Mouse (Mus musculus) liver, embryonic 13.5 days (tissue): Measurements from ENCODE around the gene Nedd9. TPM values are rescaled to one million over a fixed set of nuclear protein-coding genes. Genes with fewer than 3 reads are reported as not detected.
A peak's percentile ranks its signal among the peaks of the same experiment; 100 is the strongest.

Experiments
- ATAC-seq: fragments of 200-750 bp; cut with Nextera tagmentation; 2 replicates; pipeline ENCODE4 v1.8.0; 2017; ENCODE audit warnings: low read depth, mild to moderate bottlenecking, moderate number of reproducible peaks, moderate library complexity
- DNase-seq: peaks from one replicate; pipeline ENCODE4 v3.0.0; 2022
- H3K27ac ChIP-seq: fragments of 300-500 bp; sonication (generic); 2 replicates; pipeline ENCODE4 v1.5.1; 2015; ENCODE audit warnings: moderate library complexity, mild to moderate bottlenecking, inconsistent platforms
- H3K27me3 ChIP-seq: fragments of 300-500 bp; sonication (generic); 2 replicates; pipeline ENCODE4 v1.6.1; 2015; ENCODE audit warnings: mild to moderate bottlenecking, inconsistent platforms
- H3K36me3 ChIP-seq: fragments of 300-500 bp; sonication (generic); 2 replicates; pipeline ENCODE4 v1.6.1; 2015; ENCODE audit warnings: mild to moderate bottlenecking, inconsistent platforms
- H3K4me1 ChIP-seq: fragments of 300-500 bp; sonication (generic); replicated peaks from 2 replicates; pipeline ENCODE4 v1.6.1; 2015; ENCODE audit warnings: inconsistent platforms
- H3K4me2 ChIP-seq: fragments of 300-500 bp; sonication (generic); 2 replicates; pipeline ENCODE4 v1.6.1; 2015; ENCODE audit warnings: inconsistent platforms, mild to moderate bottlenecking, moderate library complexity
- H3K4me3 ChIP-seq: fragments of 300-500 bp; sonication (generic); replicated peaks from 2 replicates; pipeline ENCODE4 v1.5.1; 2015; ENCODE audit warnings: mild to moderate bottlenecking, inconsistent platforms
- H3K9ac ChIP-seq: fragments of 300-500 bp; sonication (generic); 2 replicates; pipeline ENCODE4 v1.6.1; 2015; ENCODE audit warnings: mild to moderate bottlenecking, inconsistent platforms
- H3K9me3 ChIP-seq: fragments of 300-500 bp; sonication (generic); replicated peaks from 2 replicates; pipeline ENCODE4 v1.6.1; 2016; ENCODE audit warnings: inconsistent platforms
- WGBS: fragments of 180-500 bp; shearing (Covaris S2); methylation state at CpG from one replicate; pipeline ENCODE4 v1.1.7; 2015; ENCODE audit not compliant: insufficient replicate concordance; 5-methylcytosine and 5-hydroxymethylcytosine counted together
- polyA plus RNA-seq: library from polyadenylated mRNA; unstranded; fragments of >200 nt; fragmentation: Nextera tagmentation; extraction: Ambion mirVana; gene quantifications from 2 replicates; pipeline ENCODE4 v1.2.1, GENCODE M21; 2015

The Nedd9 gene
- polyA plus RNA-seq, 1 experiment from 2014 or later, result 1.5 TPM

GRCm38 (mm10) chr13:41423463-41424074 is 63.6 kb downstream of the Nedd9 start:
- DNase-seq (no peak), ATAC-seq (peak; percentile 50; the same call in 1 of the 2 replicates)
- H3K4me3 ChIP-seq, result no peak overlapping the region
- H3K4me2 ChIP-seq, result no peak overlapping the region
- no peaks in the 10 kb centered on the region for H3K9me3 ChIP-seq
- H3K27me3 ChIP-seq, result no peaks in the 10 kb centered on the region
- H3K27ac ChIP-seq, result no peak overlapping the region
- 64% methylated on average over 10 of the region's 10 CpGs for whole genome bisulfite sequencing
- H3K9ac ChIP-seq, result no peak overlapping the region
- 0 out of 2 replicates have a peak, but pooled peaks cover 2% of the 10 kb centered on the region for H3K4me1 ChIP-seq
- H3K36me3 ChIP-seq, result no peaks in the 10 kb centered on the region

- no peak overlapping the region for H3K4me2 ChIP-seq
- 76% methylated on average over 5 of the region's 5 CpGs for WGBS
- no peak overlapping the region for H3K9ac ChIP-seq
- H3K4me1 ChIP-seq, result 0 out of 2 replicates have a peak, but pooled peaks cover 2% of the 10 kb centered on the region
- no peak overlapping the region for H3K27ac ChIP-seq
- no peaks in the 10 kb centered on the region for H3K9me3 ChIP-seq
- H3K27me3 ChIP-seq, result no peaks in the 10 kb centered on the region
- H3K4me3 ChIP-seq, result no peak overlapping the region
- ATAC-seq, result no peak
- H3K36me3 ChIP-seq, result no peaks in the 10 kb centered on the region
- no peak for DNase-seq
These were observed 64.6 kb downstream of the Nedd9 start for GRCm38 (mm10) chr13:41422581-41422980.

GRCm38 (mm10) chr13:41420376-41420775 is 66.8 kb downstream of the Nedd9 start:
- no peak for ATAC-seq
- WGBS, result 57% methylated on average over 4 of the region's 4 CpGs
- Histone ChIP-seq H3K9me3 (no peaks in the 10 kb centered on the region), H3K4me2 (no peak overlapping the region), H3K4me1 (0 out of 2 replicates have a peak, but pooled peaks cover 2% of the 10 kb centered on the region), H3K9ac (no peak overlapping the region), H3K36me3 (no peaks in the 10 kb centered on the region), H3K27me3 (no peaks in the 10 kb centered on the region), H3K27ac (no peak overlapping the region), H3K4me3 (no peak overlapping the region)
- no peak for DNase-seq

GRCm38 (mm10) chr13:41418198-41418869 is 68.8 kb downstream of the Nedd9 start:
- Histone ChIP-seq H3K9me3 (no peaks in the 10 kb centered on the region), H3K4me3 (no peak overlapping the region), H3K4me2 (no peak overlapping the region), H3K36me3 (no peaks in the 10 kb centered on the region), H3K27me3 (no peaks in the 10 kb centered on the region), H3K4me1 (0 out of 2 replicates have a peak, but pooled peaks cover 2% of the 10 kb centered on the region), H3K9ac (no peak overlapping the region), H3K27ac (no peak overlapping the region)
- 57% methylated on average over 13 of the region's 13 CpGs for WGBS
- no peak for ATAC-seq
- DNase-seq, result no peak

GRCm38 (mm10) chr13:41416065-41417016 is 70.8 kb downstream of the Nedd9 start:
- Histone ChIP-seq H3K27ac (no peak overlapping the region), H3K4me1 (no peaks in the 10 kb centered on the region), H3K4me2 (no peak overlapping the region), H3K27me3 (no peaks in the 10 kb centered on the region), H3K36me3 (no peaks in the 10 kb centered on the region), H3K9ac (no peak overlapping the region), H3K9me3 (no peaks in the 10 kb centered on the region), H3K4me3 (no peak overlapping the region)
- DNase-seq (no peak), ATAC-seq (no peak)
- WGBS, result 65% methylated on average over 11 of the region's 11 CpGs

GRCm38 (mm10) chr13:41410191-41411074 is 76.7 kb downstream of the Nedd9 start:
- H3K27ac ChIP-seq, result no peak overlapping the region
- H3K36me3 ChIP-seq, result no peaks in the 10 kb centered on the region
- no peak overlapping the region for H3K9ac ChIP-seq
- DNase-seq, result no peak
- no peaks in the 10 kb centered on the region for H3K9me3 ChIP-seq
- H3K4me3 ChIP-seq, result no peak overlapping the region
- H3K4me1 ChIP-seq, result no peaks in the 10 kb centered on the region
- ATAC-seq, result no peak
- H3K4me2 ChIP-seq, result no peak overlapping the region
- 56% methylated on average over 13 of the region's 13 CpGs for WGBS
- no peaks in the 10 kb centered on the region for H3K27me3 ChIP-seq

GRCm38 (mm10) chr13:41409291-41409690 is 77.9 kb downstream of the Nedd9 start:
- no peak overlapping the region for H3K27ac ChIP-seq
- ATAC-seq, result no peak
- 62% methylated on average over 3 of the region's 3 CpGs for WGBS
- H3K4me2 ChIP-seq, result no peak overlapping the region
- H3K9ac ChIP-seq, result no peak overlapping the region
- no peaks in the 10 kb centered on the region for H3K4me1 ChIP-seq
- no peaks in the 10 kb centered on the region for H3K36me3 ChIP-seq
- DNase-seq, result no peak
- H3K9me3 ChIP-seq, result no peaks in the 10 kb centered on the region
- no peak overlapping the region for H3K4me3 ChIP-seq
- no peaks in the 10 kb centered on the region for H3K27me3 ChIP-seq

- ATAC-seq (no peak), DNase-seq (no peak)
- no peaks in the 10 kb centered on the region for H3K27me3 ChIP-seq
- no peaks in the 10 kb centered on the region for H3K36me3 ChIP-seq
- WGBS, result 70% methylated on average over 10 of the region's 10 CpGs
- no peak overlapping the region for H3K27ac ChIP-seq
- H3K9ac ChIP-seq, result no peak overlapping the region
- H3K4me2 ChIP-seq, result no peak overlapping the region
- H3K4me1 ChIP-seq, result no peaks in the 10 kb centered on the region
- H3K4me3 ChIP-seq, result no peak overlapping the region
- no peaks in the 10 kb centered on the region for H3K9me3 ChIP-seq
These were observed 78.7 kb downstream of the Nedd9 start for GRCm38 (mm10) chr13:41408374-41408952.

- Histone ChIP-seq H3K27me3 (no peaks in the 10 kb centered on the region), H3K9me3 (no peaks in the 10 kb centered on the region), H3K9ac (no peak overlapping the region), H3K4me2 (no peak overlapping the region), H3K36me3 (no peaks in the 10 kb centered on the region), H3K27ac (no peak overlapping the region), H3K4me3 (no peak overlapping the region), H3K4me1 (0 out of 2 replicates have a peak, but pooled peaks cover 5% of the 10 kb centered on the region)
- no peak for ATAC-seq
- 76% methylated on average over 5 of the region's 5 CpGs for WGBS
- DNase-seq, result no peak
These were observed 82.2 kb downstream of the Nedd9 start for GRCm38 (mm10) chr13:41405009-41405408.

- no peaks in the 10 kb centered on the region for H3K9me3 ChIP-seq
- no peak overlapping the region for H3K4me2 ChIP-seq
- DNase-seq (no peak), ATAC-seq (peak; percentile 78)
- 0 out of 2 replicates have a peak, but pooled peaks cover 5% of the 10 kb centered on the region for H3K4me1 ChIP-seq
- H3K9ac ChIP-seq, result no peak overlapping the region
- H3K27me3 ChIP-seq, result no peaks in the 10 kb centered on the region
- WGBS, result 71% methylated on average over 6 of the region's 6 CpGs
- H3K27ac ChIP-seq, result no peak overlapping the region
- H3K4me3 ChIP-seq, result no peak overlapping the region
- no peaks in the 10 kb centered on the region for H3K36me3 ChIP-seq
These were observed 83.3 kb downstream of the Nedd9 start for GRCm38 (mm10) chr13:41403838-41404237.
